Mouse (Mus musculus) gastrocnemius, postnatal 14 days (tissue): ENCODE data around the gene Agmat. TPM values are rescaled to one million over a fixed set of nuclear protein-coding genes. Genes with fewer than 3 reads are reported as not detected.

Source experiments
- DNase-seq: peaks from one replicate; pipeline ENCODE4 v3.0.0; 2021; ENCODE audit warnings: mixed read lengths
- intact Hi-C: fragments of 180-260 bp; cut with DNase I; formaldehyde crosslinking; loops from one replicate; pipeline ENCODE4 v1.15.1; 2025; ENCODE audit warnings: low total_unique reads
- total RNA-seq, 2 experiments: library from RNA; stranded (reverse); gene quantifications; 2 replicates each; pipeline ENCODE4 v1.2.3; 2021

The Agmat gene
- total RNA-seq, 2 experiments from 2014 or later, result 0.82 TPM; not detected in 1

DNA sequence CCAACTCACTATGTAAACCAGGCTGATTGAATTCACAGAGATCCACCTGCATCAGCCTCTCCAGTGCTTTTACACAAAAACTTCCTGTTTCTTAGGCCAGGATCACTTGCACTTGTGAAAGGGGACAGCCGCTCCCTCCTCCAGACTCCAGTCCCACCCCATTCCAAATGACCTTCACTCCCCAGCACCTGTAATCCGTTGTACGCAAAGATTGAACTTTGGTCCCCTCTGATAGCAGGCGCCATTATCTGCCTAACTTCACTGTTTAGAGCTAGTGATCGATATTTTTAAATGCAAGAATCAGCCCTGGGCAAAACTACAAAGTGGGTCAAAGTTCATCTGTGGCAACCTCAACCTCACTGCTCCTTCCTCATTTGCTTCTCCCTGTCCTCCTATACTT, 14.7 kb upstream of the Agmat start:
- no peak for DNase-seq
- intact Hi-C loops, result no loop called here

DNA sequence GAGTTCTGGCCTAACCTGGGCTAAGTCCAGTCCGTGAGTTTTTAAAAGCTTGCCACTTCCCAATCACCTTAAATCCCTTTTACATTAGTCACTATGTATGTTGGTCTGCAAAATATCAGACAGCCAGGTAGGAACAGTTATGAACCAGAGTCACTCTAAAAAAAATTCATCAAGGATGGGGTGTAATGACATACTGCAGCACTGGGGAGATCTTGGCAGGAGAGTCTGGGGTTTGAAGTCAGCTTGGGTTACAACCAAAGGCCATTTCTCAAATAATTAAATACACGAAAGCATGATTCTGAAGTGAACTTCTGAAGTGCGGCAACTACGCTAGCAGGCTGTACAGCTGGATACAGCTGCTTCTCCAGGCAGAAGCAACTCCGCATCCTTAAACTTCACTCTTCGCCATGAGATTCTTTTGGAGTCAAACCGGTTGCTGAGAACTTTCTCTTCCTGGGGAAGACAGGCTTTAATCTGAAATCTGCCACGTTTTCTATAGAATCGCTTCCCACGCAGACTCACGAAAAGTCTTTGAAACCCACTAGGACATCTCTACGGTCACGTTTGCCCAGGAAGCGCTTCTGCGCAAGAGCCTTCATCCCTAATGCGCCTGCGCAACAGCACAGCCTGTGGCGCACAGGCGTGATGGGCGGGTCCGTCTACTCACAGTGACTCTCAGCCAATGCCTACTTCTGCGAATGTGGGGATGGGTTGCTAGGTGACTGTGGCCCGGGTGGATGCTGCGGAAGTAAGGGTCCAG, 11.8 kb upstream of the Agmat start:
- intact Hi-C loops, result no loop called here
- peak; percentile 90 for DNase-seq

DNA sequence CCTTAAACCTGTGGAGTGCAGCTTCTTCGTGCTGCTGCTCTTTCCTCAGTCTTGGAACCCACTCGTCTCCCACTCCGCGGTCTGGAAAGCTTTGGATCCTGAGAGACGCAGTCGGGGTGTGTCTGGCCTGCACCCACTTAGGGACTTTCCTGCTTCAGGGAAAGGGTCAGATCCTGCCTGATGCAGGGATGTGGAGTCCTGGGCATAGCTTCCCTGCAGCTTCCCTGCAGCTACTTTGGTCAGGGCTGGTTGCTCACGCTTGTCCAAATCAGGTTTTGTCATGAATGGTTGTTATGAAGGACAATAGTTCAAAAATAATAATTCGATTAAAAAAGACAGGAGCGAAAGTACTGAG, 11.3 kb upstream of the Agmat start:
- no peak for DNase-seq
- intact Hi-C loops, result no loop called here

DNA sequence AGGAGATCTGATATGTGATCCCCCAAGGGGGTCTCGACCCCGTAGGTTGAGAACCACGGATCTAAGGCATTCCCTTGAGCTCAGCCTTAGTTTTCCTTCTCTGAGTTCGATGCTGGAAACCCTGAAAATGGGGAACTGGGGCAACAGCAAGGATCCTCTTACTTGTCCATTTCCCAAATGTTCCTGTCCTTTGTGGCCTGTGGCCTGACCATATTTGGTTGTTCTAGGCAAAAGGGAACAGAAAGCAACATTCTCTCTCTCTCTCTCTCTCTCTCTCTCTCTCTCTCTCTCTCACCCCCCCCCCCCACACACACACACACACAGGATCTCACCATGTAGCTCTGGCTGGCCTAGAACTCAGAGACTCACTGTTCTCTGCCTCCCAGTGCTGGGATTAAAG, 9.6 kb upstream of the Agmat start:
- DNase-seq, result no peak
- intact Hi-C loops, result no loop called here

DNA sequence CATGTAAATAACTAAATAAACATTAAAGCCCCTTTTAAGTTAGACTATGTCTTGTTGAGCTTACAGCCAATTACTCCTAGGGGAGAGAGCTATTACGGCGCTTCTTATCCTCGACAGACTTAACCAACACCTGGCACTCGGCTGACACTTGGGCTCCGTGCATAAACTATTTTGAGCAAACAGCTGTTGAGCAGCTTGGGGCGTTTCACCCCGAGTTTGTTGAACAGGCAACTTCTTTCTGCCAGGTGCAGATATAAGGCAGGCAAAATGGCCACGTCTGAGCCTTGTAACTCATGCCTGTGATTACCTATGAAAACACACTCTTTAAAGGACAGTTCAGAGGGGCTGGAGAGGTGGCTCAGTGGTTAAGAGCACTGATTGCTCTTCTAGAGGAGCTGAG, 8.5 kb upstream of the Agmat start:
- DNase-seq, result no peak
- intact Hi-C loops, result no loop called here

DNA sequence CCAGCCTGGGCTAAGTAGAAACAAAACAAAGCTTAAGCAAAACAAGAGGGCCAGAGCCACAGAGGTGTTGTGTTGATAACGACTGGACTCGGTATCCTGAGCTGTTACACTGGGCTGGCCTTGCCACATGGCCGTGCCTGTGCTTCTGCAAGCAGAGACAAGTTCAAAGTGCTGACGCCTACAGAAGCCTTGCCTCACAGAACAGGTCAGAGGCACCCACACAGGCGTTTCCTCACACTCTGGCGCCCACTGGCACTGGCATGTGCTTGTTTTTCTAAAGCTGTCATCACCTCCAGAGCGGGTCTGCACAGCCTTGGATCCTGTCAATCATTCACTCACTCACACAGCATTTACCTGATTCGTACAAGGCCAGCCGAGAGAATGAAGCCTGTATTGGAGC, 4.6 kb upstream of the Agmat start:
- intact Hi-C loops, result no loop called here
- no peak for DNase-seq

DNA sequence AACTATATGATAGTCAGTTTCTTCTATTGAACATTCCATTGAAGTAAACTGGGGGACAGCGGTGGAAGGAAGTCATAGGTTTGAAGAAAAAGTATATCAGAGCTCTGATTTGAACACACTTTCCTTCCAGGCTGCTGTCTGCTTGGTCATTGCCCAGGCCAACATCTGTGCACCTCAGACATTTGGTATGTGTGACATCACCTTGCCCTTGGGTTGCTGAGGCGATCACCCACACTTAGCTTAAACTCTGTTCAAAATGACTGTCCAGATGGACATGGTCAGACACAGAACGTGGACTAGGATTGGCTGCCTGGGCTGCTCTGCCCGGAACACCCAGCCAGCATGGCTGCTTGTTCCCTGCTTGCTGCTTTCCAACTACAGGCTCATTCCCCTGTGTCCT, 4.1 kb upstream of the Agmat start:
- no peak for DNase-seq
- intact Hi-C loops, result no loop called here

DNA sequence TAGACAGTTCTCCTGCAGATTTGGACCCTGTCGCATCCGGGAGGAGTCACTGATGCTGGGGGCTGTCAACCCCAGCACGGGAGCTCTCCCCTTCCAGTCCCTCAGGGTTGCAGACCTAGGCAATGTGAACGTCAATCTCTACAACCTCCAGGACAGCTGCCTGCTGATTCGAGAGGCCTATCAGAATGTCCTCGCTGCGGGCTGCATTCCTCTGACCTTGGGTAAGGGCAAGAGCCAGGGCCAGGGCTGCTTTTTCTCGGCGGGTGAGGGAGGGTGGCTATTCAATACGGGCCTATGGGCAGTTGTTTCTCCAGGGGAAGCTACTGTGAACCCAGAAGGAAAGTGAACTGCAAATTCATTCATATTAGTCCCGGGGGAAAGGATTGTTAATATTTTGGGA, 3.1 kb downstream of the Agmat start:
- intact Hi-C loops, result no loop called here

DNA sequence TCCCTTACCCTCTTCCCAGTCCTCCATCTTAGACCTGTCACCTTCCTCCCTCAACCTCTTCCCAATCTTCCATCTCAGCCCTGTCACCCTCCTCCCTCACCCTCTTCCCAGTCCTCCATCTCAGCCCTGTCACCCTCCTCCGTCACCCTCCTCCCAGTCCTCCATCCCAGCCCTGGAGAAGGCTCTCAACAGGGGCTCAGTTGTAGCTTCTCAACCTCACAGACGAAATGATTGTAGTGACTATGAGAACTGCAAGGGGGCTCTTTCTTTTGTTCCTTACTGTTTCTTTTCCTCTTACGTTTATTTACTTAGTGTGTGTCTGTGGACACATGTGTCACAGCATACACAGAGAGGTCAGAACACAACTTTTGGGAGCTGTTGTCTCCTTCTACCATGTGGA, 4.4 kb downstream of the Agmat start:
- intact Hi-C loops, result no loop called here
- no peak for DNase-seq

More for the DNA sequence above, 3.1 kb downstream of the Agmat start:
- peak; percentile 65 for DNase-seq

DNA sequence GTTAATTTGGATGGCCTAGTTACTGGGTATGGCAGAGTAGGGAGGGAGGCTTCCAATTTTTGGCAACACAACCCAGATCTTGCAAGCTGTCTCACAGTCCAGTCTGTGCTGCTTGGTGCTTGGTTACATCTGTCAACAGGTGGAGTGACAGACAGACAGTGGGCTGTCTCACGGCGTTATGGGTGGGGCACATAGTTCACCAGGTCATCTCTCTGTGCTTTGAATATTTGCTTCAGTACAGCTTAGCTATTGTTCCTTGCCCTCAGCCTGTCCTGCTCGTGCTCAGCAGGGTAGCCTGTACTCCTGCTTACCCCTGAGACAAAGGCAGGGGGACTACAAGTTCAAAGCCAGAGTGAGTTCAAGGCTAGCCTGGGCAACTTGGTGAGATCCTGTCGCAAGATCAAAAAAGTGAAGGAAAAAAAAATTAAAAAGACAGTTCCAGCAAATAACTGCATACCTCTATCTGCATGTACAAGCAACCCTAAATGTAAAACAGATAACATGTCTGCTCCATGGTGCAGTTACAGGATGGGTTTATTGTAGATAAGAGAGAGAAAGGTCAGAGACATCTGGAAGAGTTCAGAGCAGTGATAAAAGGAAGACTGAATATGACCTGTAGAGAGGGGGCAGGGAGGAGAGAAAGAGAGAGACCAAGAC, 5.1 kb downstream of the Agmat start:
- intact Hi-C loops, result no loop called here
- DNase-seq, result no peak

DNA sequence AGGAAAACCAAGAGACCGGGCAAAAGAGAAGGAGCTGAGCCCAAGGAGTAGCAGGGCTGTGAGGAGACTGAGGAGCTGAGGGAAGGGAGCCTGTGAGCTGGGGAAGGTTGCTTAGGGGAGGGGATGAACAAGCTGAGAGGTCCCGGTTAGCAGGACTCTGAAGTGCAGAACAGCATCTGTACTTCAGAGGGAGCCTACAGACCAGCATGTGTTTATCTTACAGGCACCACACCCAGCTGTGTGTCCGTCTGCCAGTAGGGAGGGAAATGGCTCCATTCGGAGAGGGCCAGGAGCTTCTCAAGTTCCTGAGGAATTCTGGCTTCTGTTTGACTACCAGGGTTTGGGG, 5.6 kb downstream of the Agmat start:
- DNase-seq, result no peak
- intact Hi-C loops, result no loop called here

DNA sequence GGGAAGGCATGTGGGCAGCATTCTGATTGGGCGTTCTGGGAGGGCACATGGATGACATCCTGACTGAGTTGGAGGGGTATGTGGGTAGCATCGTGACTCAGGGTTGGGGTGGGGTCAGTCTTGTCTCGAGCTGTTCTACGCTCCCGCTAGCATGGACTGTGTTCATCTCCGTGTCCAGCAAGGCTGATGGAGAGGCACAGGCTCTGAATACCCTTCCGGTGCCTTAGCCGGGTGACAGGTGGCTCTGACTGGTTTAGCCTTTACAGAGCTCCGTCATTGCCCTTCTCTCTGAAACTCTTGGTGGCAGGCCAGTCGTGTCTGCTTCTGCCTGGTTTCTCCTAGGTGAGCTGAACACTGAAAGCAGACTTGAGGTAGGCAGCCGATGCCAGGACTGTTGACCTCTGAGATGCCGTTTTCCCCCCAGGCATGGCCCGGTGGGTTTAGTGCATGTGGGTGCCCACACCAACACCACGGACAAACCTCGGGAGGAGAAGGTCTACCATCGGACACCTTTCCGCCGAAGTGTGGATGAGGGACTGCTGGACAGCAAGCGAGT, 9.0 kb downstream of the Agmat start:
- no peak for DNase-seq
- intact Hi-C loops, result no loop called here

DNA sequence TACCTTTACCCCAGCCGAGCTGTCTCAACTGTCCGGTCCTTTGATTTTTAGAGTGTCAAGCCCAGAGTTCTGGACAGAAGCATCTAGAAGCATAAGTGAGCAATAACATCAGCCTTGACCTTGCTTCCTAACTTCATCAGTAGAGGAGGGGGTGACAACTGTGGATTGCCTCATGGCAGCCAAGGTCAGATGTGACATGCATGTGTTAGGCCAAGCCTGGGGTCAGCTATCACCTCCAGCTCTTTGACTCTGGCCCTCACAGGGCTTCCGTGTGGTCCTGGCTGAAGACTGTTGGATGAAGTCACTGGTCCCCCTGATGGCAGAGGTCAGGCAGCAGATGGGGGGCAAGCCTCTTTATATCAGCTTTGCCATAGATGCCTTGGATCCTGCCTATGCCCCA, 10.7 kb downstream of the Agmat start:
- no peak for DNase-seq
- intact Hi-C loops, result no loop called here

DNA sequence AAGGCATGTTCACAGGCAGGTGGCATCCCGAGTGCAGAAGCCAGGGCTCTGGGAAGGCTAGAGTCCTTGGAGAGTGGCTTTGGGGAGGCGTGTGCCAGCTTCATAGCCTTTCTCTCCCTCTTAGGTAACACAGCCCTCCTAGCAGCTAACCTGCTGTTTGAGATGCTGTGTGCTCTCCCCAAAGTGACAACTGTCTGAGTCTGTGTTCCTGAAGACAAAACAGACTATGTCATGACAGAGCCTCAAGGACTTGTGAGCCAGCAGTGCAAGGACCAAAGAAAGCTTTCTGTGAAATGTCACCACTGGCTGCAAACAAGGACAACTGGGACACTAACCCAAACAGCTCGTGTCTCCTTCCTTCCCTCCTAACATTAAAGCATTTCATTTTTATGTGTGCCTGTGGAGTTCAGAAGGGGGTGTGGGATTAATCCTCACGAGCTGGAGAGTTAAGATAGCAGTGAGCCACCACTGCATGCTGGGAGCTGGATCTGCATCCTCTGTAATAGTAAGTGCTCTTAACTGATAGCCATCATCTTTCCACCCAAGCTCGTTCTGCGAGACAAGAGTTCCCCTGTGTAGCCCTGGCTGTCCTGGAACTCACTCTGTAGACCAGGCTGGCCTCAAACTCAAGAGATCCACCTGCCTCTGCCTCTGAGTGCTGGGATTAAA, 12.5 kb downstream of the Agmat start:
- intact Hi-C loops, result no loop called here
- no peak for DNase-seq

DNA sequence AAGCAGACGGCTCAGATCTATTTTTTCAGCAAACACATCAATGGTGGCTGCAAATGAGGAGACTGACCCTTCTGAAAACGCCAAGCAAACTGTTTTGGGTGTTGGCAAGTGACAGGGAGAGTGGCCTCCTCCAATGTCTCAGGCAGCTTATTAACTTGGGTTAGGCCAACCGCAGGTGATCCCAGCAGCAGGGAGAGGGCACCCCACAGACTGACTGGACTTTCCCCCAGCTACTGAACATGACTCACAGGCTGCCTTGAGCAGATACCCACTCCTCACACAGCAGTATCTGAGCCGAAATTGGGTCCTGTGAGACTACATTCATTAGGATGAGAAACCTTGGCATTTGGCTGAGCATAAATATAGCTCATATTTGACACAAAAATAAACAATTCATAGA, 14.5 kb downstream of the Agmat start:
- DNase-seq, result no peak
- intact Hi-C loops, result no loop called here

DNA sequence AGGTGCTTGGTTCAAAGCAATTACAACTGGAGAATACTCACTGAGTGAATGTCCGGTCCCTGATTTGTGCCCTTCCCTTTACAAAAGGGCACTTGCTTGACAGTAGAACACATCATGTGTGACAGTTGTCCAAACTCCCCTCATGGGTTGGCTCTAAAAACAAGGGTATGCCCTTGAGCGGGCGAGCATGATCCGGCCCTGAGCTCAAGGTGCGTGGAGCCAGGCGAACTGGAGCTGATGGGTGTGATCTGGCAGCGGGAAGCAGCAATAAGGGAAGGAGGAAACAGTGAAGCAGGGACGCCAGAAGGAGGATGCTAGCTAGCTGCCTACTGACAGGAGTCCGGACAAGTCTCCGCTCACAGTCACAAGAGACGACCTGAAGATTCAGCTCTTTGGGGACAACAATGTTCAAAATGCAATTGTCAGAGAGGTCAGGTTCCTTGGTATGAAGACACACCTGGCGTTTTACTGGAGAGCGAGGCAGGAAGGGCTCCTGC, 15.7 kb downstream of the Agmat start:
- intact Hi-C loops, result no loop called here
- DNase-seq, result no peak

DNA sequence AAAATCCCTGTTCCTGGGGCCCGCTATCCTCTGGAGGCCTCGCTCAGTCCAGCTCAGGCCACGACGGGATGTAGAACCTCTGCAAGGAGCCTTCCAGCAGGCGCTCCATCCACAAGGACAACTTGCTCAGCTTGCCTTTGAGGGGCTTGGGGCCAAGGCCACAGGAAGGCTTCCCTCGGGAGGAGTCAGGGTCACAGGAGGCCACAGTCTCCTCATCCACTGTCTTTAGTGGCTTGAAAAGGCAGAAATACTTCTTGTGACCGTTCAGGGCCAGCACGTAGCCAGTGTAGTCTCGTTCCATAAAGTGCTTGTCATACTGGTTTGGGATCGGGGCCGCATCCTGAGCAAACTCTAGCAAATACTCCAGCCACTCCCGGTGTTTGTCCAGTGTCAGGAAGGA, 17.0 kb downstream of the Agmat start:
- no peak for DNase-seq
- intact Hi-C loops, result no loop called here

DNA sequence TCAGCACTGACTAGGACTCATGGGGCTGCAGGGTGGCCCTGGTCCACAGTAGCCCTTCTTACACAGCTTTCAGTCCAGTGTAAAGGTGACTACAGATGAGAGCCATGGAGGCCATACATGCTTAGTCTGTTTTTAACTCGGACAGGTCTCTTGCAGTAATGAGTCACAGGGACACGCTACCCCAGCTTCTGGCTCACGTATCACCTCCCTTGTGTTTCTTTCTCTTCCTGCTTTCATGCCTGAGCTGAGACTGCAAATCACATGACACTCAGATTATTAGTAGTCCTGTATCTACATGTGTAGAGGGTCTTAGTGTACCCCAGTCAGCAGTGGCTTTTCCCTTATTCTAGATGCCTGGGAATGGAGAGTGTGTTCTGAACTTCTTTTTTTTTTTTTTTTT, 18.5 kb downstream of the Agmat start:
- no peak for DNase-seq
- intact Hi-C loops, result no loop called here

DNA sequence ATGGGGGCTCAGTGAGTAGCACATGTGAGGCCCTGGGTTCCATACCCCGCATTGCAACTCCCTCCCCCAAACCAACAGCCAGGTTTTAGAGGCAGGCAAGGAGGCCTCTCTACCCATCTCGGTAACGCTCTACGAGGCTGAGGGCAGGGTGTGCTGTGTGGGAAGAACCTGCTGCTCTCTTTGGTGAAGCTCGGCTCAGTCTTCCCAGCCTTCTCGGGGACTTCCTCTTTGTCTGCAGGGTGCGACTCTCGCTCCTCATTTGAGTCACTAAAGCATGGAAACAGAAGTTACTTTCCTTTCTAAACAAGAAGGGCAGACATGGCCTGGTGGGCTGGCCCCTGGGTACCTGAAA, 19.8 kb downstream of the Agmat start:
- intact Hi-C loops, result no loop called here
- DNase-seq, result no peak

DNA sequence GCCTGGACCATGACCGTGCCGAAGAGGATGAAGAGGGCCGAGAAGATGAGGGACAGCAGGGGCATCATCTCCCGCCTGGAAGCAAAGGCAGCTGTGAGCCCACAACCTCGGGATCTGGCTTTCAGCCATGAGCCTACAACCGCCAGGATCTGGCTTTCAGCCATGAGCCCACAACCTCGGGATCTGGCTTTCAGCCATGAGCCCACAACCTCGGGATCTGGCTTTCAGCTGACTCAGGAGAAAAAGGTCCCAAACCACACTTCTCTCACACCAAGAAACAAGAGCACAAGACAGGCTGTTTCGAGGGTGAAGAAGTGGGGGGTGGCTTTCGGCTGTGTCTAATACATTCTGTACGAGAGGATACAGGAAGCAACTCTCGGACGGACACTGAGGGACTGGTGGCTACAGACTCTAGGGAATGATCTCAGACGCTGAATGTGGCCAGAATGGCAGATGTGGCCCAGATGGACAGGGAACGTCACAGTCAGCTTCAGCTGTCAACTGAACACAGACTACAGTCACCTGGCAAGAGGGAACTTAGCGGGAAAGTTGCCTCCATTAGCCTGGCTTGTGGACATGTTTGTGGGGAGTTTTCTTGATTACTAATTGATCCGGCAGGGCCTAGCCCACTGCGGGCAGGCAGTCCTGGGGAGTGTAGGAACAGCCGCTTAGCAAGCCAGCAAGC, 20.3 kb downstream of the Agmat start:
- DNase-seq, result no peak
- intact Hi-C loops, result no loop called here
